Mouse (Mus musculus) stomach, postnatal 0 days (tissue): ENCODE data around the gene Fuk.

Experiments used
- CTCF ChIP-seq: IDR thresholded peaks from 2 replicates; pipeline ENCODE4 v1.5.1; 2016; ENCODE audit warnings: antibody characterized with exemption, low read depth, mild to moderate bottlenecking, moderate library complexity
- EP300 ChIP-seq: optimal IDR thresholded peaks from 2 replicates; pipeline ENCODE3; 2016; ENCODE audit warnings: antibody characterized with exemption

DNA sequence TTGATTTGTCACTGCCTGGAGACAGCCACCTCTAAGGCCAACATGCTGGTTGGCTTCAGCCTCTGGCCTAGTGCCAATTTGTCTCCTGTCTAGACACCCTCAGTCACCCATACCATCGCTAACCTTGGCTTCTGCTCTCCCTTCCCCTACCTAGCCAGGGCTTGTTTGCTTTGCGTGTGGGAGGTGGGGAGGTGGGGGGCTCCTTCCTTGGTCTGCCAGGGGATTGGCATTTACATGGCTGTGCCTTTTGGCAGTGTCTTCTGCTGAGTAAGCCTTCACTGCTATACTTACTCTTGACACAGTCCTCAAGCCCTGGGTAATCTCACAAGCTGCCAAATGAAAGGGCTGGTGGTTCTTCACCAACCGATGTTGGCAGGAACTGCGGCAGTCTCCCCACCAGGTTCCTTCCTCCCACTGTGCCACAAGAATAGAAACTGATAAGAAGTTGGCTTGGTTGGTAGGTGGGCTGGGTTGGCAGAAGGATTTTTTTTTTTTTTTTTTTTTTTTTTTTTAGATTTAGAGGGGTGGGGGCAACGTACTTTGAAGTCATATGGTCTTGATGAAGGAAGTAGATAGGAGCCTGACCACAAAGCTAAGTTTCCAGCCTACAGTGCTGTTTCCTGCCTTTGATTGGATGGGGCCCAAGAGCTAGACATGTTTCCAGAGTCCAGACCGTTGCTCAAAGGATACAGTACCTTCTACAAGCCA lies 36.7 kb upstream of the Fuk start:
- no peak for TF ChIP-seq CTCF
- TF ChIP-seq EP300, result no peak
